Mouse (Mus musculus): ENCODE data around the gene Ube2k. TPM values are rescaled to one million over a fixed set of nuclear protein-coding genes. Genes with fewer than 3 reads are reported as not detected.

The Ube2k gene
- polyA plus RNA-seq (2016; fragmentation: Nextera tagmentation; extraction: Ambion mirVana) = 181 and 188 TPM in 2 replicates

GRCm38 (mm10) chr5:65536751-65537419 lies at the start of gene Ube2k, which contains the start of gene Smim14:
TSS of gene Ube2k (plus strand) at chr5:65537233.
TSS of gene Smim14 (minus strand) at chr5:65537184.
- peaks cover 8% of the 10 kb centered on the region for H3K4me1 ChIP-seq
- H3K4me2 ChIP-seq (replicated peaks) = peak within 1 kb of the TSS; percentile 69
- H3K4me3 ChIP-seq = peak within 1 kb of the TSS; percentile 92
- H3K27ac ChIP-seq = peak within 1 kb of the TSS; percentile 99
- no peaks in the 10 kb centered on the region for H3K36me3 ChIP-seq
- under 1% methylated on average over 66 of the region's 66 CpGs for WGBS
- H3K9me3 ChIP-seq = no peaks in the 10 kb centered on the region
- H3K27me3 ChIP-seq (replicated peaks) = no peaks in the 10 kb centered on the region
- peak; percentile 95 for ATAC-seq (ENCODE audit: low FRiP score, low read depth)
- peak within 1 kb of the TSS; percentile 99 for H3K9ac ChIP-seq

DNA sequence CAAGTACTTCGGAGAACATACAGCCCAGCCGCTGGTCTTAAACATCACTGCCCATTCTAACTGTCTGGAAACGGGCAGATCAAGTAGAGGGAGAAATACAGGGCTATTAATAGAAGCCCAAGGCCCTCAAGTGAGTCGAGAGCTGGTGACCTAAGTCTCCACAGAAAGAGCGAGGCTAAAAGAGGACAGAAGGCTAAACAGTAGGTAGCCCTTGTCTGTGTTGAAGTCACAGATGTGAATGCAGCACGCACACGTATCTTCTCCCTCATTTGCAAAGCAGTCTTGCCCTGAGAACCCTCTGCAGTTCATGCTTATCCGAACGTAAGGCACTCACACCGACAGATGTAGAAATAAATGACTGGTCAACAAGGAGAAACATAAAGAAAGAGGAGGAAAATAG lies 49.7 kb upstream of the Ube2k start:
- 88% methylated on average over 10 of the region's 10 CpGs for WGBS
- Histone ChIP-seq H3K27ac (no peak overlapping the region), H3K4me3 (no peak overlapping the region), H3K4me1 (peaks cover 6% of the 10 kb centered on the region), H3K9me3 (no peaks in the 10 kb centered on the region), H3K4me2 (replicated peaks) (no peak overlapping the region), H3K9ac (no peak overlapping the region), H3K27me3 (replicated peaks) (no peaks in the 10 kb centered on the region), H3K36me3 (no peaks in the 10 kb centered on the region)
- ATAC-seq (ENCODE audit: low FRiP score, low read depth) = no peak

GRCm38 (mm10) chr5:65488725-65489124 lies 48.3 kb upstream of the Ube2k start:
- WGBS = 84% methylated on average over 7 of the region's 7 CpGs
- Histone ChIP-seq H3K4me1 (peaks cover 6% of the 10 kb centered on the region), H3K27ac (no peak overlapping the region), H3K9ac (no peak overlapping the region), H3K27me3 (replicated peaks) (no peaks in the 10 kb centered on the region), H3K36me3 (no peaks in the 10 kb centered on the region), H3K4me3 (no peak overlapping the region), H3K4me2 (replicated peaks) (no peak overlapping the region), H3K9me3 (no peaks in the 10 kb centered on the region)
- no peak for ATAC-seq (ENCODE audit: low FRiP score, low read depth)

- H3K4me1 ChIP-seq = peaks cover 6% of the 10 kb centered on the region
- no peaks in the 10 kb centered on the region for H3K27me3 ChIP-seq (replicated peaks)
- H3K27ac ChIP-seq = no peak overlapping the region
- H3K36me3 ChIP-seq = no peaks in the 10 kb centered on the region
- WGBS = 89% methylated on average over 4 of the region's 4 CpGs
- no peak for ATAC-seq (ENCODE audit: low FRiP score, low read depth)
- H3K4me3 ChIP-seq = no peak overlapping the region
- H3K4me2 ChIP-seq (replicated peaks) = no peak overlapping the region
- H3K9me3 ChIP-seq = no peaks in the 10 kb centered on the region
- H3K9ac ChIP-seq = no peak overlapping the region
Measured at GRCm38 (mm10) chr5:65489830-65490229, 47.2 kb upstream of the Ube2k start.

DNA sequence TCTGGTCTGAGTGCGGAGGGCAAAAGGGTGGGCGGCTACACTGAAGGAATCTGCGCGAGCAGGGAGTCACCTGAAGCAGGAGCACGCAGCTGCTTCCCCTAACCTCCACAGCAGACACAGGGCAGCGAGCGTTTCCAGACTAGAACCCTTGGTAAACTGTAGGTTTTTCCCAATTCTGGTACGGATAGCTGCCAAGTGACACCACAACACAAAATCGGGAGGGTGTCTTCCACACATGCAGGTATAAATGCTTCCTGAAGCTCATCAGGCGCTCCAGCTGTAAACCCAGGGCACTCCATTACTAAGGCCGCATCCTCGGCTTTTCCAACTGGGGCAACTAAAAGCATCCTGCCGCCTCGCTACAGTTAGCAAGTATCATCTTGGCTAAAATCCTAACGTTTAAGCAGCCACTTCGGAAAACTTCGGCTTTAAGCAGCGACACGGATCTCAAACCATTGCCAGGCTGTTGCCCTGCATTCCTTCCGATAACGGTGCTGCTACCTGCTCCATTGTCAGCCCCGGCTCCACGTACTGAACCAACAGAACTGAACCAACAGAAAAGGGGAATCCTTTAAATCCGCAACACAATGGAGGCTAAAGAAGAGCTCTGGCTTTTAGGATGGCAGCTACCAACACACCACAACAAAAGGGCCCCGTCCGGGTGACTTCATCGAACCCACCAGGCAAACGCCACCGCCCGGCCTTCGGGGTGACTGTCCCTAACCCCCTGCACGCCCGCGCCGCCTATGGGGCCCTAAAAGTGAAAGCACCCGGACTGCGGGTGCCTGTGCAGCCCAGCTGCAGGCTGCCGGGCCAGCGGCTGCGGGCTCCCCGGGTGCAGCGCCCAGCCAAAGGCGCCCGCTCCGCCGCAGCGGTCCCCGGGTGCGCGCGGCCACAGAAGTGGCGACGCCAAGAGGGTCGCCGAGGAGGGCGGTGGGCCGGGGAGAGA lies 45.0 kb upstream of the Ube2k start:
- Histone ChIP-seq H3K9ac (peak overlapping the region; percentile 96), H3K36me3 (no peaks in the 10 kb centered on the region), H3K27me3 (replicated peaks) (no peaks in the 10 kb centered on the region), H3K4me3 (peak overlapping the region; percentile 92), H3K27ac (peak overlapping the region; percentile 84), H3K4me2 (replicated peaks) (peak overlapping the region; percentile 85), H3K9me3 (no peaks in the 10 kb centered on the region), H3K4me1 (peaks cover 6% of the 10 kb centered on the region)
- 1% methylated on average over 43 of the region's 57 CpGs for WGBS
- ATAC-seq (ENCODE audit: low FRiP score, low read depth) = peak; percentile 88

GRCm38 (mm10) chr5:65492716-65493531 lies 44.1 kb upstream of the Ube2k start, which contains the start of gene Gm43552:
TSS of gene Gm43552 (minus strand) at chr5:65492833.
- Histone ChIP-seq H3K4me3 (peak within 1 kb of the TSS; percentile 92), H3K27ac (peak within 1 kb of the TSS; percentile 84), H3K4me1 (peaks cover 6% of the 10 kb centered on the region), H3K36me3 (no peaks in the 10 kb centered on the region), H3K9me3 (no peaks in the 10 kb centered on the region), H3K27me3 (replicated peaks) (no peaks in the 10 kb centered on the region), H3K4me2 (replicated peaks) (peak within 1 kb of the TSS; percentile 85), H3K9ac (peak within 1 kb of the TSS; percentile 96)
- peak; percentile 97 for ATAC-seq (ENCODE audit: low FRiP score, low read depth)
- under 1% methylated on average over 68 of the region's 69 CpGs for WGBS

DNA sequence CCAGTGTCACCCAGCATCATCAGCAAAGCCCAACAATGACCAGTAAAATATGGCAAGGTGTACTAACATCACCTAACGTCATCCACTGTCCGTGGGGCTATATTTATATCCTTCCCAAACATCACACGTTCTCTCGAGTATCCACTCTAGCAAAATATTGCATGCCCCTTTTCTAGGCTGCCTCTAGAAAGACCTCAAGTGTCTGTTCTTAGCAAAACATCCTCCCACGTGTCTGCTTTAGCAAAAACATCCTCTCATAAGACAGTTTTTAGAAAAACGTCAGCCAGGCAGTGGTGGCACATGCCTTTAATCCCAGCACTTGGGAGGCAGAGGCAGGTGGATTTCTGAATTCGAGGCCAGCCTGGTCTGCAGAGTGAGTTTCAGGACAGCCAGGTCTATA lies 36.8 kb upstream of the Ube2k start:
- Histone ChIP-seq H3K27ac (no peak overlapping the region), H3K9ac (no peak overlapping the region), H3K36me3 (no peaks in the 10 kb centered on the region), H3K9me3 (no peaks in the 10 kb centered on the region), H3K4me3 (no peak overlapping the region), H3K4me2 (replicated peaks) (no peak overlapping the region), H3K4me1 (no peaks in the 10 kb centered on the region), H3K27me3 (replicated peaks) (no peaks in the 10 kb centered on the region)
- no peak for ATAC-seq (ENCODE audit: low FRiP score, low read depth)
- WGBS = 85% methylated on average over 7 of the region's 7 CpGs

DNA sequence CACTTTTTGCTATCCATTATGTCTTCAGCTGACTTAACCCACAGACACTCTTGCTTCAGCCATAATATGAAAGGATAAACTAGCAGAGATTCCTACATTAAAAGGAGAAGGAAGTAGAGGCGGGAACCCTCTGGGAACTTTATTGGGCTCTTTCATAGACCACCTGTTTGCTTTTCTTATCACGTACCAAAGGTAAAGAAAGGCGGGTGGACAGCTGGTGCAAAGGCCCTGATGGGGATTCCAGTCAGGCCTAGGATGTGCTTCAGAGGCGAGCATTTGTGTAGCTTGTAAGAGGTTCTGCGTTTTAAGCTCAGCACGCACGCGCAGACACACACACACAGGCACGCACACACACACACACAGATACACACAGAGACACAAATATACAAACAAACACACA lies 35.6 kb upstream of the Ube2k start:
- Histone ChIP-seq H3K9ac (no peak overlapping the region), H3K4me3 (no peak overlapping the region), H3K4me2 (replicated peaks) (no peak overlapping the region), H3K36me3 (no peaks in the 10 kb centered on the region), H3K27me3 (replicated peaks) (no peaks in the 10 kb centered on the region), H3K9me3 (no peaks in the 10 kb centered on the region), H3K27ac (no peak overlapping the region), H3K4me1 (no peaks in the 10 kb centered on the region)
- WGBS = 90% methylated on average over 9 of the region's 9 CpGs
- ATAC-seq (ENCODE audit: low FRiP score, low read depth) = no peak

GRCm38 (mm10) chr5:65505786-65506185 lies 31.2 kb upstream of the Ube2k start:
- Histone ChIP-seq H3K9me3 (no peaks in the 10 kb centered on the region), H3K4me2 (replicated peaks) (peak overlapping the region; percentile 40), H3K27ac (no peak overlapping the region), H3K9ac (no peak overlapping the region), H3K4me1 (no peaks in the 10 kb centered on the region), H3K36me3 (no peaks in the 10 kb centered on the region), H3K27me3 (replicated peaks) (no peaks in the 10 kb centered on the region), H3K4me3 (no peak overlapping the region)
- WGBS = 9% methylated on average over 8 of the region's 8 CpGs
- no peak for ATAC-seq (ENCODE audit: low FRiP score, low read depth)

- H3K4me2 ChIP-seq (replicated peaks) = no peak overlapping the region
- no peak overlapping the region for H3K4me3 ChIP-seq
- H3K36me3 ChIP-seq = no peaks in the 10 kb centered on the region
- H3K4me1 ChIP-seq = no peaks in the 10 kb centered on the region
- no peak overlapping the region for H3K27ac ChIP-seq
- no peaks in the 10 kb centered on the region for H3K9me3 ChIP-seq
- whole genome bisulfite sequencing = 82% methylated on average over 8 of the region's 8 CpGs
- H3K9ac ChIP-seq = no peak overlapping the region
- H3K27me3 ChIP-seq (replicated peaks) = no peaks in the 10 kb centered on the region
- ATAC-seq (ENCODE audit: low FRiP score, low read depth) = no peak
Measured at GRCm38 (mm10) chr5:65508395-65508794, 28.6 kb upstream of the Ube2k start.

- Histone ChIP-seq H3K27ac (no peak overlapping the region), H3K4me3 (no peak overlapping the region), H3K36me3 (no peaks in the 10 kb centered on the region), H3K9me3 (no peaks in the 10 kb centered on the region), H3K4me2 (replicated peaks) (no peak overlapping the region), H3K4me1 (no peaks in the 10 kb centered on the region), H3K27me3 (replicated peaks) (no peaks in the 10 kb centered on the region), H3K9ac (no peak overlapping the region)
- no peak for ATAC-seq (ENCODE audit: low FRiP score, low read depth)
- 88% methylated on average over 3 of the region's 3 CpGs for WGBS
Measured at GRCm38 (mm10) chr5:65513506-65513905, 23.5 kb upstream of the Ube2k start.

Data from neural tube, embryonic 12.5 days (tissue).